Mouse (Mus musculus) cerebellum, postnatal 36 days (tissue): ENCODE results near the gene Gm5538.

Source experiments
- DNase-seq, 2 experiments: peaks; one replicate each; pipeline ENCODE4 v3.0.0; 2021 to 2022; ENCODE audit warnings: mixed read lengths in 2 of 2

Gm5538 gene

DNA sequence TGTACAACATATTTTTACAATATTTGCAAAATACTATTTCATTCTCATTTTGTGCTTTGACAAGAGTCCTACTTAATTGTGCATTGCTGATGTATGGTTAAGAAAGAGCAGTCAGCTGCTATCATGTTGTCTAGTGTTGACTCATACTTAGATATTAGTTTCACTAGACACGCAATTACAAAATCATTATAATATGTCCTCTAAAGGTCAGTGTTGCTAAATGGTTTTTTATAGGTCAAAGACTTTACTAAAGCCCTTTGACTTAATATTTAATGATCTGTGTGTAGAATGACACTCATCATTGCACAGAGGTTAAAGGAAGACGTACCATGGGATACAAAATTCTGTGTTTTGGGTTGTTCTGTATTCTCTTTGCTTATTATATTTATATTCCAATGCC lies at the start of gene Gm5538:
Gm5538 (plus strand) TSS at position 301 of the 400 bp plus-strand sequence.
- DNase-seq = no peak

DNA sequence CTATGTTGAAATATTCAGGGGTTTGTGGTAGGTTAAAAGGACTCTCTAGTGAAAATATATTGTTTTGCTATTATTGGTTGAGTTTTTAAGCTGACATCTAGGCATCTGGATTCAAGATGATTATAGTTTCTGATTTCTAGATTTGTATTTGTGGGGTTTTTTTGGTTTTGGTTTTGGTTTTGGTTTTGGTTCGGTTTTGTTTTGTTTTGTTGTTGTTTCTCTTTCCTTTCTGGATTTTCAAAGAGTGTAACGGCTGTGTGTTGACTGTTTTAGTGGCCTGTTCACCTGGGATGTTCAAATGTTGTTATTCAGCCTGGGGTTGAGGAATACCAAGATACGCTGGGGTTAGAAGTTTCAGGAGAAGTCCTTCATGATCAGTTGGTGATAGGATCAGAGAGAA lies 32.2 kb upstream of the Gm5538 start:
- DNase-seq = no peak

DNA sequence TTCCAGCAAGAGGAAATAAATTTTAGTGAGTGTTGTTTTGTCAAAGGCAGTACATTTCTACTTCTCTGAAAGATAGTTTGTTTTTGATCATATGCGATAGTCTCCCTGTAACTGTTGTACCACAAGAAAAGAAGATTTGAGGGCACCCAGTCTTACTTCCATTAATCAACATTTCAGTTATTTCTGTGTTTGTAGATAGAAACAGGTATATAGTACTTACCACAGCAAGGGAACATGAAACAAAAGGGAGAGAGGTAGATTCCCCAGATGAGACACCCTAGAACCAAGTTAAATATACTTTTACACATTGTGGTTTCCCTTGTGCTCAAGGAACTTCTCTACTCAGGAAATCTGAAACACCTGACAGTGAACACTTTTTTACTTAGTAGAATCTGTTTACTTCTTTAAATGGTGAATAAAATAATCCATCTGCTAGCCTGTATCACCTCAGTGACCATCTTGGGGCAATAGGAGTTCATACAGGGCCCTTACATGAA lies 26.9 kb upstream of the Gm5538 start:
- DNase-seq = no peak

DNA sequence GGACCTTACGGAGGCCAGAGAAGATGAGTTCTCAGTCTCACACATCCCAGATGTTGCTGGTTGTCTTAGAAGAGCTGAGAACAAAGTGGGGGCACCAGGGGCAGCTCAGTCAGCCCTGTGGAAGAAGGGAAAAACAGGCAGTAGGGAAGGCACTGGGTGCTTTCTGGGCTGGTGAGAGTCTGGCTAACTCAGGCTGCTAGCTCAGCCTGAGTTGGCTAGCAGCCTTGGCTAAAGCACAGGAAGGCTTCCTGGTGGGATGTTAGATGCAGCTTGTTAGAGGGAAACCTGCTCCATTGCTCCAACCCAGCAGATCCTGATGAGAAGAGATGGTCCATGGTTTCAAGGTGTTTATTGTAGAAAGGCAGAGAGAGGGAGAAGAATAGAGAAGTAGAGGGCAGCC lies 10.3 kb downstream of the Gm5538 start:
- DNase-seq = peak; percentile 17 to 25

DNA sequence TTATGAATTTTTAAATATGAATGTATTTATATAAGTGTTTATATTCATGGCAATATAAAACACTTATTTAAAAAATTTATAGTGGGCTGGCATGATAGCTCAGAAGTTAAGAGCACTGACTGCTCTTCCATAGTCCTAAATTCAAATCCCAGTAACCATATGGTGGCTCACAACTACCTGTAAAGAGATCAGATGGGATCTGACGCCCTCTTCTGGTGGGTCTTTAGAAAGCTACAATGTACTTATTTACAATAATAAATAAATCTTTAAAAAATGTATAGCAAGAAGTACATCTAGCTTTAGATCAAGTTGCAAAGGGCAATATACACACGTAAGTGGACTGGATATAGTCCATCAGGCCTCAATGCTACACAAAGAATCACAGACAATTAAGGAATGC lies 14.6 kb downstream of the Gm5538 start:
- peak; percentile 12 to 27 for DNase-seq
